Mouse (Mus musculus): Measurements from ENCODE around the gene Cdk17. TPM values are rescaled to one million over a fixed set of nuclear protein-coding genes. Genes with fewer than 3 reads are reported as not detected.

The Cdk17 gene
- 37.3 and 39.7 TPM in 2 replicates for polyA plus RNA-seq (2014; fragmentation: Nextera tagmentation; extraction: Ambion mirVana)

DNA sequence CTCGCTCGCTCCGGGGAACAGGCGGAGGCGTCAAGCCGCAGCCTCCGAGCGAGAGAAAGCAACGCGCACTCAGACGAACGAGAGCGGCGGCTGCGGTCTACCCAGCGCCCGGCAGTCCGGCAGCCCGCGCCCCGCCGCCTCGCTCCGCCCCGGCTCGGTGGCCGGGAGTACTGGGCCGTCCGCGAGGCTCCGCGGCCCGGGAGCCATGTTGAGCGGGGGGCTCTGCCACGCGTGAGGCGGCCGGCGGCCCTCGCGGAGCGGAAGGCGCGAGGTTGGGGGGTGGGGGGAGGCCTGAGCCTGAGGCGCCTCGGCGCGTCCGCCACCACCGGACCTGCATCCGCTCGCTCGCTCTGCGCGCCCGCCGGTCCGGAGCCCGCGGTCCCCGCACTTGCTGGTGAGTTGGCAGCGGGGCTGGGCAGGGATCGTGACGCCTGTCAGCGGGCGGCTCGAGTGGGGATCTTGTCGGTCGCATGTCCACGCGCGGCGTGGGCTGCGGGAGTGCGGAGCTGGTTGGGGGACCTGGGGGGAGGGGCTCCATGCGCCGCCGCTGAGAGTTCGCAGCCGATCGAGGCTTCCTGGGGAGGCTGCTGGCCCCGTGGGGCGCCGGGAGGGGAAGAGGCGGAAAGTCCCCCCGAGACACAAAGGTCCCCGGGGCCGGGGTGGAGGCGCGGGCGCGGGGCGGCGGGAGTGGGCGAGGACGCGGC, at the start of gene Cdk17:
Cdk17 (plus strand) TSS at position 69 of the 704 bp plus-strand sequence.
- no peak for DNase-seq (ENCODE audit: low spot score)

DNA sequence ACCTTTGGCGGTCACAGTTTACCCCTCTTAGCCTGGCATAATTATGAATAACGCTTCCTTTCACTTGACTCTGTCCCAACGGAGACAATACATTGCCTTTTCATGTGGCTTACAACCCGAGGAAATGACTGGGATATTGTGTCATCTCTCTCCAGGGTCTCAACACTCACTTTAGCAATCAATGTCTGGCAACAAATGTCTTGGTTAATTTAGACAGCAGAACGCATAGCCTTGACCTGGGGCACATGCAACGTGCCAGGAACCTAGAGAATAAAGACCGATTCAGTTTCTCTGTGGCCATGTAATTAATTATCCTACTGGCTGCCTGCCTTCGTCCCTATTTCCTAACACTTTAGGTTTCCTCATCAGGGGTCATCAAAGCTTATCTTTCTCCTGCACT, 49.3 kb upstream of the Cdk17 start:
- H3K27me3 ChIP-seq (ENCODE audit: control insufficient read depth, insufficient read depth, low read length): no peaks in the 10 kb centered on the region
- H3K27ac ChIP-seq (ENCODE audit: low read depth, low read length): no peak overlapping the region
- no peak overlapping the region for H3K4me3 ChIP-seq (ENCODE audit: low read depth, low read length)
- ATAC-seq (ENCODE audit: insufficient read depth, low FRiP score, low TSS enrichment) (no peak), DNase-seq (ENCODE audit: low spot score) (no peak)
- H3K9ac ChIP-seq (ENCODE audit: low read length): no peak overlapping the region
- no peak overlapping the region for H3K4me2 ChIP-seq (ENCODE audit: low read depth)
- 61% methylated on average over 8 of the region's 8 CpGs for WGBS
- H3K9me3 ChIP-seq (ENCODE audit: control insufficient read depth, low read length): no peaks in the 10 kb centered on the region
- no peaks in the 10 kb centered on the region for H3K36me3 ChIP-seq (ENCODE audit: control insufficient read depth, insufficient read depth, low read length)
- no peaks in the 10 kb centered on the region for H3K4me1 ChIP-seq (ENCODE audit: control insufficient read depth, insufficient read depth, low read length)

More for the DNA sequence above, at the start of gene Cdk17:
- Histone ChIP-seq H3K4me1 (ENCODE audit: control insufficient read depth, insufficient read depth, low read length) (peaks cover 14% of the 10 kb centered on the region), H3K36me3 (ENCODE audit: control insufficient read depth, insufficient read depth, low read length) (no peaks in the 10 kb centered on the region), H3K9me3 (ENCODE audit: control insufficient read depth, low read length) (no peaks in the 10 kb centered on the region), H3K9ac (ENCODE audit: low read length) (peak within 1 kb of the TSS; percentile 98), H3K4me3 (ENCODE audit: low read depth, low read length) (peak within 1 kb of the TSS; percentile 78), H3K27me3 (ENCODE audit: control insufficient read depth, insufficient read depth, low read length) (no peaks in the 10 kb centered on the region), H3K27ac (ENCODE audit: low read depth, low read length) (peak within 1 kb of the TSS; percentile 100), H3K4me2 (ENCODE audit: low read depth) (peak within 1 kb of the TSS; percentile 56)
- WGBS: 0% methylated on average over 71 of the region's 97 CpGs
- peak; percentile 68 for ATAC-seq (ENCODE audit: insufficient read depth, low FRiP score, low TSS enrichment)

GRCm38 (mm10) chr10:93112021-93112420, 48.7 kb upstream of the Cdk17 start:
- no peak for DNase-seq (ENCODE audit: low spot score)
- Histone ChIP-seq H3K27me3 (ENCODE audit: control insufficient read depth, insufficient read depth, low read length) (no peaks in the 10 kb centered on the region), H3K36me3 (ENCODE audit: control insufficient read depth, insufficient read depth, low read length) (no peaks in the 10 kb centered on the region), H3K9me3 (ENCODE audit: control insufficient read depth, low read length) (no peaks in the 10 kb centered on the region), H3K4me3 (ENCODE audit: low read depth, low read length) (no peak overlapping the region), H3K4me2 (ENCODE audit: low read depth) (no peak overlapping the region), H3K4me1 (ENCODE audit: control insufficient read depth, insufficient read depth, low read length) (no peaks in the 10 kb centered on the region), H3K27ac (ENCODE audit: low read depth, low read length) (no peak overlapping the region), H3K9ac (ENCODE audit: low read length) (no peak overlapping the region)
- WGBS: 89% methylated on average over 6 of the region's 6 CpGs
- ATAC-seq (ENCODE audit: insufficient read depth, low FRiP score, low TSS enrichment): no peak

DNA sequence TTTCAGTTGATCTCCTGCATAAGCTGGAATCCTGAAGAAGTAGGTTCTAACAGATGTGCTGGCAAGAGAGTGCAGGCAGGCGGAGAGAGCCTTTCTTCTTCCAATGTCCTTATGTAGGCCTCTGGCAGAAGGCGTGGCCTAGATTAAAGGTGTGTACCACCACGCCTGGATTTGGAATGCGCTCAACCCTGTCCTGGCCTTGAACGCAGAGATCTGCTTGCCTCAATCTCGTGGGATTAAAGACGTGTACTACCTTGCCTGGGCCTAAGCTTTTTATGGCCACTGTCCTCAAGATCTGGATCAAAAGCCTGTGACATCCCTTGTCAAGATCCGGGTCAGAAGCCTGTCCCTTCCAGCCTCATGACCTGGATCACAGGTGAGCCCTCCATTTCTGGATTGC, 46.7 kb upstream of the Cdk17 start:
- Histone ChIP-seq H3K9me3 (ENCODE audit: control insufficient read depth, low read length) (no peaks in the 10 kb centered on the region), H3K4me1 (ENCODE audit: control insufficient read depth, insufficient read depth, low read length) (no peaks in the 10 kb centered on the region), H3K4me2 (ENCODE audit: low read depth) (no peak overlapping the region), H3K9ac (ENCODE audit: low read length) (no peak overlapping the region), H3K36me3 (ENCODE audit: control insufficient read depth, insufficient read depth, low read length) (no peaks in the 10 kb centered on the region), H3K27me3 (ENCODE audit: control insufficient read depth, insufficient read depth, low read length) (no peaks in the 10 kb centered on the region), H3K4me3 (ENCODE audit: low read depth, low read length) (no peak overlapping the region), H3K27ac (ENCODE audit: low read depth, low read length) (no peak overlapping the region)
- WGBS: 93% methylated on average over 8 of the region's 8 CpGs
- no peak for ATAC-seq (ENCODE audit: insufficient read depth, low FRiP score, low TSS enrichment)
- no peak for DNase-seq (ENCODE audit: low spot score)

- DNase-seq (ENCODE audit: low spot score) (no peak), ATAC-seq (ENCODE audit: insufficient read depth, low FRiP score, low TSS enrichment) (no peak)
- H3K4me3 ChIP-seq (ENCODE audit: low read depth, low read length): no peak overlapping the region
- 74% methylated on average over 1 of the region's 1 CpGs for WGBS
- no peaks in the 10 kb centered on the region for H3K4me1 ChIP-seq (ENCODE audit: control insufficient read depth, insufficient read depth, low read length)
- no peak overlapping the region for H3K4me2 ChIP-seq (ENCODE audit: low read depth)
- no peaks in the 10 kb centered on the region for H3K36me3 ChIP-seq (ENCODE audit: control insufficient read depth, insufficient read depth, low read length)
- no peak overlapping the region for H3K9ac ChIP-seq (ENCODE audit: low read length)
- H3K27me3 ChIP-seq (ENCODE audit: control insufficient read depth, insufficient read depth, low read length): no peaks in the 10 kb centered on the region
- no peaks in the 10 kb centered on the region for H3K9me3 ChIP-seq (ENCODE audit: control insufficient read depth, low read length)
- H3K27ac ChIP-seq (ENCODE audit: low read depth, low read length): no peak overlapping the region
Measured at GRCm38 (mm10) chr10:93114782-93115181, 45.9 kb upstream of the Cdk17 start.

- Histone ChIP-seq H3K9me3 (ENCODE audit: control insufficient read depth, low read length) (no peaks in the 10 kb centered on the region), H3K9ac (ENCODE audit: low read length) (no peak overlapping the region), H3K4me3 (ENCODE audit: low read depth, low read length) (no peak overlapping the region), H3K27me3 (ENCODE audit: control insufficient read depth, insufficient read depth, low read length) (no peaks in the 10 kb centered on the region), H3K4me1 (ENCODE audit: control insufficient read depth, insufficient read depth, low read length) (no peaks in the 10 kb centered on the region), H3K4me2 (ENCODE audit: low read depth) (no peak overlapping the region), H3K36me3 (ENCODE audit: control insufficient read depth, insufficient read depth, low read length) (no peaks in the 10 kb centered on the region), H3K27ac (ENCODE audit: low read depth, low read length) (no peak overlapping the region)
- DNase-seq (ENCODE audit: low spot score) (no peak), ATAC-seq (ENCODE audit: insufficient read depth, low FRiP score, low TSS enrichment) (no peak)
- WGBS: 97% methylated on average over 1 of the region's 1 CpGs
Measured at GRCm38 (mm10) chr10:93115743-93116142, 44.9 kb upstream of the Cdk17 start.

GRCm38 (mm10) chr10:93116636-93117035, 44.0 kb upstream of the Cdk17 start:
- no peak overlapping the region for H3K27ac ChIP-seq (ENCODE audit: low read depth, low read length)
- H3K4me2 ChIP-seq (ENCODE audit: low read depth): no peak overlapping the region
- no peaks in the 10 kb centered on the region for H3K36me3 ChIP-seq (ENCODE audit: control insufficient read depth, insufficient read depth, low read length)
- WGBS: 85% methylated on average over 3 of the region's 3 CpGs
- H3K4me3 ChIP-seq (ENCODE audit: low read depth, low read length): no peak overlapping the region
- DNase-seq (ENCODE audit: low spot score) (no peak), ATAC-seq (ENCODE audit: insufficient read depth, low FRiP score, low TSS enrichment) (no peak)
- H3K4me1 ChIP-seq (ENCODE audit: control insufficient read depth, insufficient read depth, low read length): no peaks in the 10 kb centered on the region
- no peaks in the 10 kb centered on the region for H3K27me3 ChIP-seq (ENCODE audit: control insufficient read depth, insufficient read depth, low read length)
- no peaks in the 10 kb centered on the region for H3K9me3 ChIP-seq (ENCODE audit: control insufficient read depth, low read length)
- no peak overlapping the region for H3K9ac ChIP-seq (ENCODE audit: low read length)

- Histone ChIP-seq H3K9ac (ENCODE audit: low read length) (no peak overlapping the region), H3K4me2 (ENCODE audit: low read depth) (no peak overlapping the region), H3K27ac (ENCODE audit: low read depth, low read length) (no peak overlapping the region), H3K36me3 (ENCODE audit: control insufficient read depth, insufficient read depth, low read length) (no peaks in the 10 kb centered on the region), H3K27me3 (ENCODE audit: control insufficient read depth, insufficient read depth, low read length) (no peaks in the 10 kb centered on the region), H3K9me3 (ENCODE audit: control insufficient read depth, low read length) (no peaks in the 10 kb centered on the region), H3K4me1 (ENCODE audit: control insufficient read depth, insufficient read depth, low read length) (no peaks in the 10 kb centered on the region), H3K4me3 (ENCODE audit: low read depth, low read length) (no peak overlapping the region)
- DNase-seq (ENCODE audit: low spot score) (no peak), ATAC-seq (ENCODE audit: insufficient read depth, low FRiP score, low TSS enrichment) (no peak)
- 86% methylated on average over 5 of the region's 5 CpGs for whole genome bisulfite sequencing
Measured at GRCm38 (mm10) chr10:93119809-93120208, 40.9 kb upstream of the Cdk17 start.

DNA sequence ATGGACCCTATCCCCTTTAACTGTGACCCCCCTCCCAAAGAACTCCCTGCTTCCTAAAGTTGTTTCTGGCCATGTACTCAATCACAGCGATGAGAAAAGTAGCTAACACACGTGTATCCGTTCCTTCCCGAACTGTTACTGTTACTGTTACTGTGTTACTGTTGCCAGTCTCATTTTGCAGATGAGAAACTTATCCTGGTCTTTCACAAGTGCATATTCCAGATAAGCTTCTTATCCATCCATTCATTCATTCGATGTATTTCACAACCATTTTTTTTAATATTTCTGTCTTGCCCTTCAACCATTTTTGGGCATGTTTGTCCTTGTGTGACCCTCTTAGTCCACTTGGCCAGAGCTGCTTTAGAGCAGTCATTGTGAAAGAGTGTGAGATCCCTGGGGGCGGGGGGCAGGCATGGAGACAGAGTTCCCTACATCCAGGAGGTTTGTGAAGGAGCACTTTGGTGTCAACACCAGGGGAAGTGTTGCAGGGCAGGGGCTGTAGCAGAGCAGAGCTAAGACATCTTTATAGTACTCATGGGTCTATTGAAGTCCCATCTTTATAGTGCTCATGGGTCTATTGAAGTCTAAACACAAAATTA, 39.3 kb upstream of the Cdk17 start:
- H3K36me3 ChIP-seq (ENCODE audit: control insufficient read depth, insufficient read depth, low read length): no peaks in the 10 kb centered on the region
- no peak overlapping the region for H3K27ac ChIP-seq (ENCODE audit: low read depth, low read length)
- no peak overlapping the region for H3K4me2 ChIP-seq (ENCODE audit: low read depth)
- no peaks in the 10 kb centered on the region for H3K27me3 ChIP-seq (ENCODE audit: control insufficient read depth, insufficient read depth, low read length)
- no peak for DNase-seq (ENCODE audit: low spot score)
- H3K4me1 ChIP-seq (ENCODE audit: control insufficient read depth, insufficient read depth, low read length): no peaks in the 10 kb centered on the region
- ATAC-seq (ENCODE audit: insufficient read depth, low FRiP score, low TSS enrichment): no peak
- H3K9ac ChIP-seq (ENCODE audit: low read length): no peak overlapping the region
- no peaks in the 10 kb centered on the region for H3K9me3 ChIP-seq (ENCODE audit: control insufficient read depth, low read length)
- WGBS: 95% methylated on average over 6 of the region's 6 CpGs
- H3K4me3 ChIP-seq (ENCODE audit: low read depth, low read length): no peak overlapping the region
